15 mouse cellular contexts compared by ENCODE assay signal in genomic region chr2:54086254-54086653, GRCm38 (mm10). TPM values are rescaled to one million over a fixed set of nuclear protein-coding genes. Genes with fewer than 3 reads are reported as not detected.
A peak's percentile ranks its signal among the peaks of the same experiment; 100 is the strongest.
DNase-seq lines count a peak whose midpoint lies in the region; ATAC-seq lines count a peak whose summit lies in the region.
"Had no signal": no experiment of that assay in that cellular context is flagged by ENCODE, and none has a peak within 500 bp of the region (broad histone marks: within the 10 kb centered on the region; RNA-seq: fewer than 3 reads in every experiment).

No protein-coding gene starts in this region.

- ATAC-seq in monocyte, adult 5-6 weeks (replicated peaks; ENCODE audit: insufficient number of reproducible peaks, low FRiP score, low TSS enrichment, poor library complexity, severe bottlenecking), result no peak
- ATAC-seq: inflammation-experienced regulatory T-cells, adult 6 months had no signal

- DNase-seq in cerebellum, postnatal 14 days, result peak; percentile 4 to 5
- DNase-seq in cerebellum, adult 11-12 months, result no peak
- DNase-seq in retina, embryonic 14.5 days (ENCODE audit: low spot score), result peak; percentile 5
- DNase-seq in retina, postnatal 1 day, result no peak
- peak; percentile 19 to 27 for DNase-seq in layer of hippocampus, postnatal 36 days
- no peak for DNase-seq in testis, postnatal 14 days (ENCODE audit: low spot score)
- no peak for DNase-seq in spleen, postnatal 4 days (ENCODE audit: low spot score in 2 of 2)
- DNase-seq: heart, postnatal 4 days; kidney, postnatal 25 days; lung, postnatal 10 days; thymus, postnatal 14 days had no signal

RNA-seq across cellular contexts. Expression of gene Rprm, which starts 0.9 kb away (rescaled TPM):
- total RNA-seq in layer of hippocampus, postnatal 36 days (2021), result 10 to 100 TPM; 44.6 to 46.6 TPM
- 0.58 TPM in 1 of 3 replicates, not detected in the others for total RNA-seq in monocyte, adult 5-6 weeks (2017)
- total RNA-seq: G1E; gastrocnemius, adult 8-10 months had no signal

Comparison
In these comparisons a context has a peak if more than half of its experiments do, and no peak if none do; other contexts are left out.
1. DNase-seq: peak in cerebellum, postnatal 14 days (2 of 2), retina, embryonic 14.5 days (single experiment) and layer of hippocampus, postnatal 36 days (2 of 2); none in cerebellum, adult 11-12 months (single experiment), retina, postnatal 1 day (single experiment), testis, postnatal 14 days (single experiment) and spleen, postnatal 4 days (0 of 2).
2. RNA of gene Rprm, which starts 0.9 kb away (total RNA-seq): 44.6 to 46.6 TPM in layer of hippocampus, postnatal 36 days; 0.58 TPM in monocyte, adult 5-6 weeks; every median in the first group is over 10 times any median in the second.